Mouse (Mus musculus) left cerebral cortex, postnatal 10 days (tissue): ENCODE results near the gene Cabp2. TPM values are rescaled to one million over a fixed set of nuclear protein-coding genes. Genes with fewer than 3 reads are reported as not detected.
"Not testable (repeated sequence)": the region's sequence is repeated elsewhere in the genome, so short reads cannot be mapped to it uniquely, and the experiment has no call there.

ENCODE experiments used
- DNase-seq, 2 experiments: peaks; one replicate each; pipeline ENCODE4 v3.0.0; 2021 to 2022; ENCODE audit warnings: low spot score in 2 of 2, mixed read lengths in 1 of 2; ENCODE audit errors: extremely low spot score in 1 of 2
- intact Hi-C: fragments of 180-260 bp; cut with DNase I; formaldehyde crosslinking; loops from one replicate; pipeline ENCODE4 v1.15.1; 2025
- total RNA-seq, 2 experiments: library from RNA; stranded (reverse); gene quantifications; 2 replicates each; pipeline ENCODE4 v1.2.3; 2021

The Cabp2 gene
- total RNA-seq, 2 experiments from 2014 or later = not detected

DNA sequence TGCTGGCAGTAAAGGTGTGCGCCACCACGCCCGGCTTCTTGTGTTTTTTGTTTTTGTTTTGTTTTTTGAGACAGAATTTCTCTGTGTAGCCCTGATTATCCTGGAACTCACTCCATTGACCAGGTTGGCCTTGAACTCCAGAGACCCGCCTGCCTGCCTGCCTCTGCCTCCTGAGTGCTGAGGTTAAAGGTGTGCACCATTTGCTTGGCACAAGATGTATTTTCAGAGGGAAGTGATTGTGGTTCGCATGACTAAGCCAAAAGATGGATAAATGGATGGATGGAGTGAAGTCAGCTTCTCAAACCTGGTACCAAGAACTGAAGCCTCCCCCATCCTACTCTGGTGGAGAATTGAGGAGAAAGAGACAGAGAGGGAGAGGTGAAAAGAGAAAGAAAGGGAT lies 26.8 kb upstream of the Cabp2 start:
- DNase-seq = no peak
- intact Hi-C loops = loop anchor here (5.0 kb wide), 1 partner anchor 33 kb away; no protein-coding TSS in a partner anchor

DNA sequence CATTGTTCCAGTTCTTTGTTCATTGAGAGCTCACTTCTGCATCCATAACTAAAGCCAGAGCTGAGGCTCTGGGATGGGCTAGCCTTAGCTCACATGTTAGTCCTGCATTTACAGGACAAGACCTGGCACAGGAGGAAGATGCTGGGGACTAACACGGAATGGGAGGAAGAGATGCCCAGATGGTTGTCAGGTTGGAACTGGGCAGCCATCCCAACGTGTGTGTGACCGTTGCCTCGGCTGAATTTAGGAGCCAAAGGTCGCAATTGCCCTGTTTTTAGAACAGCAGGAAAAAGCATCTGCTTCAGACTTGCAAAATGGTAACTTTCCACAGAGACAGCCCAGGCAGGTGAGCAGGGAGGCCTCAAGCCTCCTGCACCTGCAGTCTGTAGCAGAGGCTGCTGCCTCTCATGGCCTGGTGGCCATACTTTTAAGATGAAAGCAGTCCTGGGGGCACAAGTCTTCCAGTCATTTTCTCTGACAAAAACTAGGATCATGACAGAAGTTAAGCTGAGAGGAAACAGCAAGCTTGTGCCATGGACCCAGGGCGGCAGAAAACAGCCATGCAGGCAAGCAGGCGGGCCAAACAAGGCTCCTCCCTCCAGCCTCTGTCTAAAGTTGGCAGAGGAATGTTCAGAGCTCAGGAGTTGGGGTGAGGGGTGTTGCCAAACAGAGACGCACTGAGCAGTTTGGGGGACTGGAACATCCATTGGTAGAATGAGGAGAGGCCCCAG lies 26.0 kb upstream of the Cabp2 start:
- DNase-seq = no peak
- intact Hi-C loops = no loop called here

DNA sequence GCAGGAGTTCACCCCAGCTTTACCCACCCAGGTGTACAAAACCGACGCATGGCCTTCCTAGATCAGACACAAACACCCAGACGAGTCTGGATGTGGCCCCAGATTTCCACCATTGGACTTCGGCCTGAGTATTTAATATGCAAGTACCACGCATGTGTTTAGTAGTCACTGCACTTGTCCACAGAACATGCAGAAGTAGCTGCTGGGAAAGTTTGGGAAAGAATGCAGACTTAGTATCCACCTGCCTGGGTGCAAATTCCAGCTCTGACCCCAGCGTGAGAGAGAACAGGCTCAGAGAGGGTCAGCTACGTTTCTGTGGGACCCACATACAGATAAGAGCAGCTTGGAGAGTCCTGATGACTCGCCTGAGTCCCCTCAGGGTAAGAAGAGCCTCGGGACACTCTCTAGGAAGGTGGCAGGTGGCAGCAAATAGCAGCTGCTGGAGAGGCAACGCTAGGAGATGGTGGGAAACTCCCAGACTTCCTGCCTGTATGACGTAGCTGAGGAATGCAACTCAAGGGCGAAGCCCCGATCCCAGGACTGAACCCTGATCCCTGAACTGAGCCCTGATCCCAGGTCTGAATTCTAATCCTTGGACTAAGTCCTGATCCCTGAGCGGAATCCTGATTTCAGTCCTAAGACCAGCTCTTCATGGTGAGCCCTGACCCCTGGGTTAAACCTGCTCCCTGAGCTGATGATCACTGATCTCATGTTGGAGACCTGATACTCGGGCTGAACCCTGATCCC lies 25.3 kb upstream of the Cabp2 start:
- no peak for DNase-seq
- intact Hi-C loops = no loop called here

GRCm38 (mm10) chr19:4056727-4057126 lies 24.7 kb upstream of the Cabp2 start:
- intact Hi-C loops = no loop called here
- DNase-seq = no peak

GRCm38 (mm10) chr19:4057389-4057788 lies 24.0 kb upstream of the Cabp2 start:
- no peak for DNase-seq
- intact Hi-C loops = no loop called here

DNA sequence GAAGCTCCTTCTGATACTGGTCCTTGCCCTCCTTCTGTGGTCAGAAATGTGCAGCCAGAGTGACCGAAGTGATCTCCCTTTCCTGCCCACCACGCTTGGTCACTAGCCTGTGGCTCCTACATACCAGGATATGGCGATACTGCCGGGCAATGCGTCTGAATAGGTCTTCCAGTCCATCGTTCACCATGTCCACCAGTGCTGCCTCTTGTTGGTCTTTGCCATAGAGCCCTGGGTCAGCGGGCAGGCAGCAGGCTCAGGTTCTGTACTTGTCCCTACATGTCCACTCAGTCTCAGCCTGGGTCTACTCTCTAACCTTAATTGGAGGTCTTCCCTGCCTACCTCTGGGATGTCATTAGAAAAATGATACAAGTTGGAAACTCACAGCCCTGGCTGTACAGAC lies 23.4 kb upstream of the Cabp2 start:
- intact Hi-C loops = no loop called here
- no peak for DNase-seq

DNA sequence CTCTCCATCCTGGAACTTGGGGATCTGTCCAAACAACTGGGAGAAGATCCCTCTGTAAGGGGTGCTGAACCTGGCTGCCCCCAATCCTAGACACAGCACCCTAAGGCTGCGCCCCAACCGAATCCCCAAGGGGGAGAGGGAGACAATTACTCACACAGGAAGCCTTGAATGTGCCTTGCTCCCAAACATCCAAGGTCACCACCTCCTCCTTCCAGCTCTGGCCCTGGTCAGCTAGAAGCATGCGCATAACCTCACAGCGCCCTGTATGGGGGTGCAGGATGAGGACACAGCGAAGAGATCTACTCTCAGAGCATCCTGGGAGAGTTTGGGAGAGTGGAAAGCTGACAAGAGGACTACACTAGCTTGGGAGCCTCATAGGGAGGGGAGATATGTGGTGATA lies 22.8 kb upstream of the Cabp2 start:
- intact Hi-C loops = no loop called here
- DNase-seq = no peak

DNA sequence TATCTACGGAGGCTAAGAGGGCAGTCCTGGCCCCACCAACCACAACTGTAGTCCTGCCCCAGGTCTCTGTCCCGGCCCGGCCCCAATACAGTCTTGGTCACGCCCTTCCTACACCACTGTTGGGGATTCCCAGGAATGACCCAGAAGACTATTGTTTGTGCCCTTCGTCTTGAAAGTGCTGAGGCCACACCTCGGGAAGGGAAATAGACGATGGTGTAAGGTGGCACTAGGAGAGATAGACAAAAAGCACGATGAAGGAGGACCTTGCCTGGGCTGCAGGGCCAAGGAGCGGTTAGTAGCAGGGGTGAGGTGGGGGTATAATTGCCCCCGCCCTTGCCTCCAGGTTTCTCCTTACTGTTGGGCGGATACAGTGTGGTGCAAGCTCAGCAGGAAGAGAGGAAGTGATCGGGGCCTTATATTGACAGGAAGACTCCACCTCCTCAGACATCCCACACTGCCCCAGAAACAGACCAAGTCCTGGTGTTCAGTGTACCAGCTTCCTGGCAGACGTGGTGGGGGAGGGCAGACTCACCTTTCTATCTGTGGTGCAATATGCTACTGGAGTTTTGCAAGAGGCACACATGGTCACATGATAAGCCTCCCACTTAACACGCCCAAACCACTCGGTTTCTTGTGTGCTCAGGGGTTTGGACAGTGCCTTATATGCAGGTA lies 22.2 kb upstream of the Cabp2 start, which contains the start of gene Gstp3:
Gstp3 (minus strand) TSS at position 501 of the 672 bp plus-strand sequence.
- DNase-seq = no peak
- intact Hi-C loops = no loop called here

DNA sequence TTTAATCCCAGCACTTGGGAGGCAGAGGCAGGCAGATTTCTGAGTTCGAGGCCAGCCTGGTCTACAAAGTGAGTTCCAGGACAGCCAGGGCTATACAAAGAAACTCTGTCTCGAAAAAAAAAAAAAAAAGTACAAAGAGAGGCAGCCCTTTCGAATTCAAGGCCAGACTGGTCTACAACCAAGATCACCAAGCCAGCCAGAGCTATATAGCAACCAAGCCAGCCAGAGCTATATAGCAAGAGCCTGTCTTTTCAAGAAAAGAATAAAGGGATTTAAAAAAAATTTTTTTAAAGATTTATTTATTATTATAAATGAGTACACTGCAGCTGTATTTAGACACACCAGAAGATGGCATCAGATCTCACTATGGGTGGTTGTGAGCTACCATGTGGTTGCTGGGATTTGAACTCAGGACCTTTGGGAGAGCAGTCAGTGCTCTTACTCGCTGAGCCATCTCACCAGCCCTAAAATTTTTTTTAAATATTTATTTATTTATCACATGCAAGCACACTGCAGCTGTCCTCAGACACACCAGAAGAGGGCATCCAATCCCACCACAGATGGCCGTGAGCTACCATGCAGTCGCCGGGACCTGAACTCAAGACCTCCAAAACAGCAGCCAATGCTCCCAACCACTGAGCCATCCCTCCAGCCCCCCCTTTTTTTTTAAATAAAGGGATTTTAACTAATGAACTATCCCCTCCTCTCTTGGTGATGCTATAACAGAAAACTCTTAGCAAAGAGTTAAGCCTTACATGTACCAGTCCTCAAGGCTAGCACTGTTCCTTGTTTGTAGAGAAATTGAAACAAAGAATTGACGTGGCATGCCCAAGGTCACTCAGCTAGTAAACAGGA lies 21.1 kb upstream of the Cabp2 start:
- intact Hi-C loops, DNase-seq: not testable (repeated sequence)

GRCm38 (mm10) chr19:4060899-4061465 lies 20.4 kb upstream of the Cabp2 start:
- DNase-seq = no peak
- intact Hi-C loops = no loop called here

DNA sequence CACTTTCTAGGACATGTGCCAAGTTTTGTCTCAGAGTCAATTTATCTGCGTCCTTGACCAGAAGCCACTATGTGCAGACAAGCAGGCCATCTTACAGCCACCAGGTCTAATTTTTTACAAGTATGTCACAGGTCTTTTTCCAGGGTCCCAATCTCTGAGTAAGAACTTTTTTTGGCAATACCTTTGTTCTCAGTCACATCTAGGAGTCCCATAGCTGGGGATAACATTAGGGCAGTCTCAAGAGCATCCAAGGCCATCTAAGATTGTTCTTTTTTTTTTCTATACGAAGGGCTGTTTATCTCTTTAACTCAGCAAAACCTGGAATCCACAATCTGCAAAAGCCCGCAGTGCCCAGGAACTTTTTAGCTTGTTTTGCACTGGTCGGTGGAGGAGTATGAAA lies 18.0 kb upstream of the Cabp2 start:
- DNase-seq, intact Hi-C loops: not testable (repeated sequence)

DNA sequence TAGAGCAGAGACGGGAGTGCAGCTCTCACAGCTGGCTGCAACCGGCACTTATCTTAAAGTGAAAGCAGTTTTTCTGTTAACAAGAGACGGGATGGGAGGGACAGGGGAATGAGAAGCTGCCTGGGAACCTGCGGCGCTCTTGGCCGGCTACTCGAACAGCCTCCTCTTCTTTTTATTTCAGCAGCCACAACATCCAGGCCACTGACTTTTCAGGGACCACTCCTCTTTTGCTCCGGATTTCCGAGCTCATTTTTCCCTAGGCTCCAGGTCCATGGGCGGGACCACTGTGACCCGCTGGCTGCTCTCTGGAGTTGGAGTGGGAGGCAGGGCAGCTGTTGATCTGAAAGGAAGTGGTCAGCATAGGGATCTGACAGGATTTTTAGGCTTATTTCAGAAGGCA lies 16.9 kb upstream of the Cabp2 start:
- DNase-seq, intact Hi-C loops: not testable (repeated sequence)

- DNase-seq = no peak
- intact Hi-C loops = no loop called here
These were observed 15.1 kb upstream of the Cabp2 start for GRCm38 (mm10) chr19:4066280-4066679.

- no peak for DNase-seq
- intact Hi-C loops = no loop called here
These were observed 14.5 kb upstream of the Cabp2 start for GRCm38 (mm10) chr19:4066877-4067276.

GRCm38 (mm10) chr19:4068242-4068641 lies 13.1 kb upstream of the Cabp2 start:
- intact Hi-C loops, DNase-seq: not testable (repeated sequence)

GRCm38 (mm10) chr19:4068717-4069410 lies 12.5 kb upstream of the Cabp2 start:
- intact Hi-C loops = no loop called here
- DNase-seq = no peak

GRCm38 (mm10) chr19:4070311-4070710 lies 11.1 kb upstream of the Cabp2 start:
- no peak for DNase-seq
- intact Hi-C loops = no loop called here

DNA sequence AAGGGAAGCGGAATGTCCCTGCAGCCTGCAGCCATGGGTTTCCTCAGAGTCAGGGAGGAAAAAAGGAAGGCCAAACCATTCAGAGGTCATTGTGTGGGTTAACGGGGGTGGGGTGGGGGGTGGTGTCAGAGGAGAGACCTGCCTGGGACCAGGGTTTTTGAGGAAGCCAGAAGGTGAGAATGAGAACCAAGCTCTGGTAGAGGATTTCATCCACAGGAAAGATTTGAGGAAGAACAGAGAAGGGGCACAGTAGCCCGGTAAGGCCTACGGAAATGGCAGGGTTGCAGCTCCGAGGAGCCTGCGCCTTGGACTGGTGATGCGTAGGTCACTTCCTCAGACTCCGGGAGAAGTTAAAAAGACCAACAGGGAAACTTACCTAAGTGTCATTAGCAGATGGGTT lies 10.6 kb upstream of the Cabp2 start:
- no peak for DNase-seq
- intact Hi-C loops = no loop called here
